Mouse (Mus musculus): ENCODE results near the gene Uqcr10. TPM values are rescaled to one million over a fixed set of nuclear protein-coding genes. Genes with fewer than 3 reads are reported as not detected.

Gene Uqcr10
- polyA plus RNA-seq, 1 experiment from 2014 or later, result 1,482 TPM

DNA sequence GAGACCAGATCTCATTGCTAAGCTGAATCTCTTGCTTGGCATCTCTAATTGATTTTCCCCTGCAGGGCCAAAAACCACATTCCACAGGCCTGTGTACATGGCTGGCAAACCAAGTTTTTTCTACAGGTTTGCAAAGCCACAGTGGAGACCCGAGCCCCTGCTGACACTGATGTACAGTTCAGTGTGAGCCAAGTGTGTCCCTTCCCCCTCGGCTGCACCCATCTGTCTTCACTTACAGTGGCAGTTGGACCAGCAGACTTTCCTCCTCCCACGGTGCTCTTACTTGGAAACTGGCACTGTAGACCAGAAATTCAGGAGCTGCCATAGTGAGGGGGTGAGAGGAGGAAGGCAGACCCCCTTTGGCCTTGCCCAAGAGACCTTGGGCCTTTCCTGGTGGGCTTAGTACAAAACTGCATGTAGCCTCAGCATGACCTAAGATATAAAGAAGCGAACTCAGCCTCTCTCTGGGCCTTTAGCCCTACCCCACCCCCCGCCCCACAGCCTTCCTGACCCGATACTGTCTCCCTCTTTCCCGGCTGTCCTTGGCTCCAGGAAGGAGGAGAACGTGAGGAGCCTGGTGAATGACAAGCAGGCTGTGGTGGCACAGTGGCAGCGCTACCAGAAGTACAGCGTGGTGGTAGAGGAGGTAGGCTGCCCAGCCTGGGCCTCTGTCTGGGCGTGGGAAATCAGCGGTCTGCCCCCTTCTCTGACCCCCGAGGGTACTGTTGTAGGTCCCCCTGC lies 25.3 kb downstream of the Uqcr10 start:
- H3K4me1 ChIP-seq (ENCODE audit: control insufficient read depth, insufficient read depth, low read length), result peaks cover 7% of the 10 kb centered on the region; the same call in 1 of the 2 replicates
- no peaks in the 10 kb centered on the region for H3K27me3 ChIP-seq (ENCODE audit: control insufficient read depth, insufficient read depth, low read length)
- no peak overlapping the region for H3K9ac ChIP-seq (ENCODE audit: low read depth, low read length)
- H3K9me3 ChIP-seq (replicated peaks; ENCODE audit: control insufficient read depth, low read length), result no peaks in the 10 kb centered on the region
- WGBS (ENCODE audit: insufficient replicate concordance), result 76% methylated on average over 13 of the region's 13 CpGs
- no peak for ATAC-seq (replicated peaks; ENCODE audit: insufficient number of reproducible peaks, low FRiP score, low TSS enrichment)
- no peak overlapping the region for H3K27ac ChIP-seq (ENCODE audit: low read depth, low read length)
- H3K4me2 ChIP-seq, result no peak overlapping the region
- no peak overlapping the region for H3K4me3 ChIP-seq (ENCODE audit: low read depth, low read length)
- peaks cover 26% of the 10 kb centered on the region for H3K36me3 ChIP-seq (ENCODE audit: control insufficient read depth, insufficient read depth, low read length)

GRCm38 (mm10) chr11:4677250-4677872 lies 26.8 kb downstream of the Uqcr10 start:
- ATAC-seq (replicated peaks; ENCODE audit: insufficient number of reproducible peaks, low FRiP score, low TSS enrichment), result peak; percentile 75; the same call in 1 of the 2 replicates
- H3K27me3 ChIP-seq (ENCODE audit: control insufficient read depth, insufficient read depth, low read length), result no peaks in the 10 kb centered on the region
- H3K36me3 ChIP-seq (ENCODE audit: control insufficient read depth, insufficient read depth, low read length), result peaks cover 24% of the 10 kb centered on the region
- no peak overlapping the region for H3K27ac ChIP-seq (ENCODE audit: low read depth, low read length)
- 76% methylated on average over 7 of the region's 7 CpGs for WGBS (ENCODE audit: insufficient replicate concordance)
- H3K4me1 ChIP-seq (ENCODE audit: control insufficient read depth, insufficient read depth, low read length), result peaks cover 7% of the 10 kb centered on the region; the same call in 1 of the 2 replicates
- no peak overlapping the region for H3K4me2 ChIP-seq
- H3K9ac ChIP-seq (ENCODE audit: low read depth, low read length), result no peak overlapping the region
- H3K4me3 ChIP-seq (ENCODE audit: low read depth, low read length), result no peak overlapping the region
- no peaks in the 10 kb centered on the region for H3K9me3 ChIP-seq (replicated peaks; ENCODE audit: control insufficient read depth, low read length)

GRCm38 (mm10) chr11:4675693-4676092 lies 28.4 kb downstream of the Uqcr10 start:
- Histone ChIP-seq H3K4me3 (ENCODE audit: low read depth, low read length) (no peak overlapping the region), H3K27me3 (ENCODE audit: control insufficient read depth, insufficient read depth, low read length) (no peaks in the 10 kb centered on the region), H3K27ac (ENCODE audit: low read depth, low read length) (no peak overlapping the region), H3K9me3 (replicated peaks; ENCODE audit: control insufficient read depth, low read length) (no peaks in the 10 kb centered on the region), H3K9ac (ENCODE audit: low read depth, low read length) (no peak overlapping the region), H3K36me3 (ENCODE audit: control insufficient read depth, insufficient read depth, low read length) (peaks cover 18% of the 10 kb centered on the region), H3K4me1 (ENCODE audit: control insufficient read depth, insufficient read depth, low read length) (peaks cover 7% of the 10 kb centered on the region; the same call in 1 of the 2 replicates), H3K4me2 (no peak overlapping the region)
- ATAC-seq (replicated peaks; ENCODE audit: insufficient number of reproducible peaks, low FRiP score, low TSS enrichment), result no peak
- WGBS (ENCODE audit: insufficient replicate concordance), result 84% methylated on average over 6 of the region's 6 CpGs

GRCm38 (mm10) chr11:4675126-4675562 lies 29.0 kb downstream of the Uqcr10 start:
- ATAC-seq (replicated peaks; ENCODE audit: insufficient number of reproducible peaks, low FRiP score, low TSS enrichment), result no peak
- Histone ChIP-seq H3K9ac (ENCODE audit: low read depth, low read length) (no peak overlapping the region), H3K4me1 (ENCODE audit: control insufficient read depth, insufficient read depth, low read length) (peaks cover 6% of the 10 kb centered on the region; the same call in 1 of the 2 replicates), H3K27ac (ENCODE audit: low read depth, low read length) (no peak overlapping the region), H3K9me3 (replicated peaks; ENCODE audit: control insufficient read depth, low read length) (no peaks in the 10 kb centered on the region), H3K27me3 (ENCODE audit: control insufficient read depth, insufficient read depth, low read length) (no peaks in the 10 kb centered on the region), H3K4me3 (ENCODE audit: low read depth, low read length) (no peak overlapping the region), H3K4me2 (no peak overlapping the region), H3K36me3 (ENCODE audit: control insufficient read depth, insufficient read depth, low read length) (peaks cover 18% of the 10 kb centered on the region)
- 87% methylated on average over 6 of the region's 6 CpGs for WGBS (ENCODE audit: insufficient replicate concordance)

DNA sequence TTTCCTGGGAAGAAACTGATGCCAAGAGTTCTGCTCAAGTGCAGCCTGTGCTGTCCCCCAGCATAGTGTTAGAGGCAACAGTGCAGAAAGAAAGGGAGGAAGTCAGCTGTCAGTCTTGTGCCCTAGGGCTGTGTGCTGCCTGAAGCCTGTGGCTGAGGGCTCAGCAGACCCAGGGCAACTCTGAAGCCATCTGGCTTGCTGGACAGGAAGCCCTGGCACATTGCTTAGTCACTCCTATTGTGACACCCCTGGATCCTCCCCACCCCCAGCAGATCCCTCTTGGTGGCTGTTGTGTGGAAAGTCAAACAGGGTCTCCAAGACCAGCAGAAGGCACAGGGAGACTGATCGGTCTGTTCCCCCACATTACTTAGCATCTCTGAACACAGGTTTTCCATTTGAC lies 29.5 kb downstream of the Uqcr10 start:
- ATAC-seq (replicated peaks; ENCODE audit: insufficient number of reproducible peaks, low FRiP score, low TSS enrichment), result no peak
- Histone ChIP-seq H3K4me2 (no peak overlapping the region), H3K4me3 (ENCODE audit: low read depth, low read length) (no peak overlapping the region), H3K27me3 (ENCODE audit: control insufficient read depth, insufficient read depth, low read length) (no peaks in the 10 kb centered on the region), H3K27ac (ENCODE audit: low read depth, low read length) (no peak overlapping the region), H3K36me3 (ENCODE audit: control insufficient read depth, insufficient read depth, low read length) (peaks cover 16% of the 10 kb centered on the region), H3K9ac (ENCODE audit: low read depth, low read length) (no peak overlapping the region), H3K4me1 (ENCODE audit: control insufficient read depth, insufficient read depth, low read length) (0 out of 2 replicates have a peak, but pooled peaks cover 2% of the 10 kb centered on the region), H3K9me3 (replicated peaks; ENCODE audit: control insufficient read depth, low read length) (no peaks in the 10 kb centered on the region)
- WGBS (ENCODE audit: insufficient replicate concordance), result 95% methylated on average over 1 of the region's 1 CpGs

GRCm38 (mm10) chr11:4671736-4672135 lies 32.4 kb downstream of the Uqcr10 start:
- 84% methylated on average over 4 of the region's 4 CpGs for WGBS (ENCODE audit: insufficient replicate concordance)
- peaks cover 10% of the 10 kb centered on the region for H3K36me3 ChIP-seq (ENCODE audit: control insufficient read depth, insufficient read depth, low read length)

GRCm38 (mm10) chr11:4662496-4662878 lies 41.7 kb downstream of the Uqcr10 start:
- Histone ChIP-seq H3K9ac (ENCODE audit: low read depth, low read length) (no peak overlapping the region), H3K4me2 (no peak overlapping the region), H3K27ac (ENCODE audit: low read depth, low read length) (no peak overlapping the region), H3K4me3 (ENCODE audit: low read depth, low read length) (no peak overlapping the region), H3K9me3 (replicated peaks; ENCODE audit: control insufficient read depth, low read length) (no peaks in the 10 kb centered on the region), H3K27me3 (ENCODE audit: control insufficient read depth, insufficient read depth, low read length) (no peaks in the 10 kb centered on the region), H3K36me3 (ENCODE audit: control insufficient read depth, insufficient read depth, low read length) (peaks cover 20% of the 10 kb centered on the region), H3K4me1 (ENCODE audit: control insufficient read depth, insufficient read depth, low read length) (no peaks in the 10 kb centered on the region)
- WGBS (ENCODE audit: insufficient replicate concordance), result 95% methylated on average over 11 of the region's 11 CpGs
- ATAC-seq (replicated peaks; ENCODE audit: insufficient number of reproducible peaks, low FRiP score, low TSS enrichment), result no peak

More at GRCm38 (mm10) chr11:4671736-4672135, 32.4 kb downstream of the Uqcr10 start:
- Histone ChIP-seq H3K4me2 (no peak overlapping the region), H3K27ac (ENCODE audit: low read depth, low read length) (no peak overlapping the region), H3K9ac (ENCODE audit: low read depth, low read length) (no peak overlapping the region), H3K9me3 (replicated peaks; ENCODE audit: control insufficient read depth, low read length) (no peaks in the 10 kb centered on the region), H3K27me3 (ENCODE audit: control insufficient read depth, insufficient read depth, low read length) (no peaks in the 10 kb centered on the region), H3K4me3 (ENCODE audit: low read depth, low read length) (no peak overlapping the region), H3K4me1 (ENCODE audit: control insufficient read depth, insufficient read depth, low read length) (no peaks in the 10 kb centered on the region)
- no peak for ATAC-seq (replicated peaks; ENCODE audit: insufficient number of reproducible peaks, low FRiP score, low TSS enrichment)

- H3K36me3 ChIP-seq (ENCODE audit: control insufficient read depth, insufficient read depth, low read length), result peaks cover 20% of the 10 kb centered on the region
Observed at GRCm38 (mm10) chr11:4661871-4662495, 42.2 kb downstream of the Uqcr10 start.

More at GRCm38 (mm10) chr11:4661871-4662495, 42.2 kb downstream of the Uqcr10 start:
- H3K9me3 ChIP-seq (replicated peaks; ENCODE audit: control insufficient read depth, low read length), result no peaks in the 10 kb centered on the region
- no peak overlapping the region for H3K9ac ChIP-seq (ENCODE audit: low read depth, low read length)
- WGBS (ENCODE audit: insufficient replicate concordance), result 87% methylated on average over 10 of the region's 10 CpGs
- H3K27ac ChIP-seq (ENCODE audit: low read depth, low read length), result no peak overlapping the region
- no peak overlapping the region for H3K4me2 ChIP-seq
- no peaks in the 10 kb centered on the region for H3K27me3 ChIP-seq (ENCODE audit: control insufficient read depth, insufficient read depth, low read length)
- ATAC-seq (replicated peaks; ENCODE audit: insufficient number of reproducible peaks, low FRiP score, low TSS enrichment), result no peak
- no peak overlapping the region for H3K4me3 ChIP-seq (ENCODE audit: low read depth, low read length)
- no peaks in the 10 kb centered on the region for H3K4me1 ChIP-seq (ENCODE audit: control insufficient read depth, insufficient read depth, low read length)

Data from heart, embryonic 11.5 days (tissue).